Mouse (Mus musculus) left cerebral cortex, postnatal 25 days (tissue): ENCODE measurements around the gene Parp4. TPM values are rescaled to one million over a fixed set of nuclear protein-coding genes. Genes with fewer than 3 reads are reported as not detected.

Experiments used
- DNase-seq, 2 experiments: peaks; one replicate each; pipeline ENCODE4 v3.0.0; 2022; ENCODE audit warnings: low spot score in 2 of 2, mixed read lengths in 1 of 2
- intact Hi-C: fragments of 180-260 bp; cut with DNase I; formaldehyde crosslinking; loops from one replicate; pipeline ENCODE4 v1.15.1; 2025
- total RNA-seq, 2 experiments: library from RNA; stranded (reverse); gene quantifications; 2 replicates each; pipeline ENCODE4 v1.2.3; 2021

Parp4 gene
- total RNA-seq, 2 experiments from 2014 or later, result 3.8 TPM

- intact Hi-C loops, result no loop called here
- DNase-seq, result no peak
Observed at GRCm38 (mm10) chr14:56702644-56703043, 127.2 kb downstream of the Parp4 start.

DNA sequence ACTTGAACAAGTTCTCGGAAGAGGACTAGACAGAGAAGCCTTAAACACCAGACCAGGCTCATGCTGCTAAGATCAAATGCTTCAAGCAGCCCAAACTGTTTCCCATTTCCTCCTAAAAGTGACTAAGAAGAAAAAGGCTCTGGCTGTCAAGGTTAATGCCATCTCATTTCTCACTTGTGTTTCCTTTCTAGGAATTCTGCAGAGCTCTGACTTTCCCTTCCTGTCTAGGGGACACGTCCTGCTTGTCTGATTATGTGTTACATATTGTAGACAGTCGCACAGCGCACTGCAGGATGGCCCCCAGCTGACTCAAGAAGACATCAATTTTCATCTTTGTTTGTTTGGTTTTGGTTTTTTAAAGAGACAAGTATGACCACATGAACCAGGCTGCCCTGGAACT is 130.3 kb downstream of the Parp4 start:
- intact Hi-C loops, result no loop called here
- DNase-seq, result no peak

Other genes with a start within 250 kb of the Parp4 start
- under 1 TPM in 1 of 2 experiments, not detected in 1; 0.23 TPM for gene Atp12a, start 210.6 kb upstream of the Parp4 start, total RNA-seq
- gene Rnf17, start 173.0 kb upstream of the Parp4 start, total RNA-seq, result under 1 TPM; 0.44 to 0.85 TPM
- gene Cenpj, start 194 bp upstream of the Parp4 start, total RNA-seq, result 1 to 10 TPM; 1.9 to 3.5 TPM
- gene Mphosph8, start 92.6 kb downstream of the Parp4 start, total RNA-seq, result 10 to 100 TPM; 49.0 to 57.0 TPM
- gene Pspc1, start 202.7 kb downstream of the Parp4 start, total RNA-seq, result 10 to 100 TPM; 54.3 to 63.4 TPM
- 10 to 100 TPM; 29.4 to 29.6 TPM for gene Zmym5, start 236.1 kb downstream of the Parp4 start, total RNA-seq